Mouse (Mus musculus) cerebellum, adult 2 months (tissue): ENCODE data around the gene Zdbf2.

Experiments
- CTCF ChIP-seq: fragments of 200-500 bp; IDR thresholded peaks from 2 replicates; pipeline ENCODE4 v1.5.1; 2011; ENCODE audit warnings: low read depth, mild to moderate bottlenecking, control low read depth, low read length, moderate library complexity, borderline replicate concordance; ENCODE audit not compliant: insufficient read depth
- POLR2A ChIP-seq: fragments of 200-500 bp; IDR thresholded peaks from 2 replicates; pipeline ENCODE4 v1.6.1; 2011; ENCODE audit warnings: low read length, control low read depth, borderline replicate concordance; ENCODE audit not compliant: insufficient read depth

DNA sequence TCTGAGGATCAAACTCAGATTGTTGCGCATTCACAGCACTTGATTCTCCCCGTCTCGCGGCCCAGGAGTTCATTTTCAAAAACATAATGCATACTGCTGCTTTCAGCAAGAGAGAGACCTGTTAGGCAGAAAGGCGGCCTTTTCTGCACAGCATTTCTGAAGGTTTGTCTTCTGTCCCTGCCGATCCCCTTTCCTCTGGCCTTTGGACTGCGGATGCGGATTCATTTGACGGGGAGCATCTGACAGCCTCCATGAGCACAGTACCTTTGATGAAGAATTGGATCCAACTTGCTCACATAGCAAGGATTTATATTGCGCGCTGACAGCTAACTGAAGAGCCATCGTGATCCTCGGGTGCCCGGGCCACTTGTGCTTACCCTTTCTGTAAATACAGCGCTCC, 6.3 kb upstream of the Zdbf2 start:
- TF ChIP-seq POLR2A = no peak
- TF ChIP-seq CTCF = no peak
